Mouse (Mus musculus) embryonic facial prominence, embryonic 14.5 days (tissue): ENCODE measurements around the gene Suz12. TPM values are rescaled to one million over a fixed set of nuclear protein-coding genes. Genes with fewer than 3 reads are reported as not detected.

Experiments used
- ATAC-seq: fragments of 200-750 bp; cut with Nextera tagmentation; 2 replicates; pipeline ENCODE4 v1.8.0; 2017; ENCODE audit warnings: low read depth, moderate number of reproducible peaks, moderate TSS enrichment
- DNase-seq: peaks from one replicate; pipeline ENCODE4 v3.0.0-alpha.2; 2015; ENCODE audit warnings: low spot score
- H3K27ac ChIP-seq: fragments of 300-500 bp; sonication (generic); replicated peaks from 2 replicates; pipeline ENCODE4 v1.5.1; 2014; ENCODE audit warnings: low read depth, mild to moderate bottlenecking, low read length, moderate library complexity
- H3K27me3 ChIP-seq: fragments of 300-500 bp; sonication (generic); replicated peaks from 2 replicates; pipeline ENCODE4 v1.6.1; 2014; ENCODE audit warnings: low read length; ENCODE audit not compliant: control insufficient read depth, insufficient read depth
- H3K36me3 ChIP-seq: fragments of 300-500 bp; sonication (generic); 2 replicates; pipeline ENCODE4 v1.6.1; 2014; ENCODE audit warnings: low read length, mixed read lengths; ENCODE audit not compliant: control insufficient read depth, insufficient read depth
- H3K4me1 ChIP-seq: fragments of 300-500 bp; sonication (generic); 2 replicates; pipeline ENCODE4 v1.6.1; 2014; ENCODE audit warnings: antibody characterized with exemption, low read length; ENCODE audit not compliant: control insufficient read depth, insufficient read depth
- H3K4me2 ChIP-seq: fragments of 300-500 bp; sonication (generic); 2 replicates; pipeline ENCODE4 v1.6.1; 2014; ENCODE audit warnings: low read depth, mild to moderate bottlenecking, low read length, moderate library complexity, mixed read lengths
- H3K4me3 ChIP-seq: fragments of 300-500 bp; sonication (generic); 2 replicates; pipeline ENCODE4 v1.5.1; 2014; ENCODE audit warnings: low read depth, mild to moderate bottlenecking, low read length
- H3K9ac ChIP-seq: fragments of 300-500 bp; sonication (generic); 2 replicates; pipeline ENCODE4 v1.6.1; 2014; ENCODE audit warnings: low read depth, mild to moderate bottlenecking, low read length, moderate library complexity, mixed read lengths
- H3K9me3 ChIP-seq: fragments of 300-500 bp; sonication (generic); 2 replicates; pipeline ENCODE4 v1.6.1; 2016; ENCODE audit warnings: low read length; ENCODE audit not compliant: control insufficient read depth
- WGBS: fragments of 180-500 bp; shearing (Covaris S2); extraction: QIAGEN DNeasy Blood & Tissue Kit; methylation state at CpG from one replicate; pipeline ENCODE4 v1.1.7; 2014; 5-methylcytosine and 5-hydroxymethylcytosine counted together
- polyA plus RNA-seq: library from polyadenylated mRNA; unstranded; fragments of >200 nt; fragmentation: Nextera tagmentation; extraction: Ambion mirVana; gene quantifications from 2 replicates; pipeline ENCODE4 v1.2.1, GENCODE M21; 2014

Suz12 gene
- polyA plus RNA-seq = 19.0 and 20.6 TPM in 2 replicates

GRCm38 (mm10) chr11:79992592-79993355 lies at the start of gene Suz12:
TSS of gene Suz12 (plus strand) at chr11:79993106.
- Histone ChIP-seq H3K27ac (peak within 1 kb of the TSS; percentile 99), H3K27me3 (no peaks in the 10 kb centered on the region), H3K9ac (peak within 1 kb of the TSS; percentile 94), H3K4me2 (peak within 1 kb of the TSS; percentile 79), H3K36me3 (peaks cover 18% of the 10 kb centered on the region), H3K4me3 (peak within 1 kb of the TSS; percentile 99), H3K4me1 (peaks cover 4% of the 10 kb centered on the region; the same call in 1 of the 2 replicates), H3K9me3 (no peaks in the 10 kb centered on the region)
- WGBS = under 1% methylated on average over 36 of the region's 74 CpGs
- DNase-seq (peak; percentile 99), ATAC-seq (peak; percentile 94)

GRCm38 (mm10) chr11:79943136-79943535 lies 49.8 kb upstream of the Suz12 start:
- ATAC-seq (no peak), DNase-seq (no peak)
- H3K4me2 ChIP-seq = no peak overlapping the region
- H3K4me1 ChIP-seq = no peaks in the 10 kb centered on the region
- no peaks in the 10 kb centered on the region for H3K9me3 ChIP-seq
- peaks cover 95% of the 10 kb centered on the region for H3K36me3 ChIP-seq
- no peak overlapping the region for H3K9ac ChIP-seq
- H3K27me3 ChIP-seq = no peaks in the 10 kb centered on the region
- no peak overlapping the region for H3K4me3 ChIP-seq
- H3K27ac ChIP-seq = no peak overlapping the region
- WGBS = 94% methylated on average over 8 of the region's 8 CpGs

DNA sequence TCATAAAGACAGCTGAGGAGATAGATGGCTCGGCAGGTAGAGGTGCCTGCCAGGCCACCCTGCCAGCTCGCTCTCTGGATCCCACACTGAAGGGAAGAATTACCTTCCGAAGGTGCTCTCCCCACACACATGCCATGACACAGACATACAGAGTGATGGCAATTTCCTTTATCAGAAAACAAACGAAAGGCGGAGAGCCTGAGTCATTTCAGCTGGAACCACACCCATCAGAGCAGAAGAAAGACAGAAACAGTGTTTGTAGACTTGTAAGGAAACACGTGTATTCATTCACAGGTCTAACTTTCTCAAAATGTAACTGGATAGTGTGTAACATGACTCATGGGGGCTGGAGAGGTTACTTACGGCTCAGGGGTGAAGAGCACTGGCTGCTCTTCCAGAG lies 49.3 kb upstream of the Suz12 start:
- Histone ChIP-seq H3K27me3 (no peaks in the 10 kb centered on the region), H3K9me3 (no peaks in the 10 kb centered on the region), H3K4me1 (no peaks in the 10 kb centered on the region), H3K27ac (no peak overlapping the region), H3K4me3 (no peak overlapping the region), H3K4me2 (no peak overlapping the region), H3K36me3 (peaks cover 95% of the 10 kb centered on the region), H3K9ac (no peak overlapping the region)
- DNase-seq (no peak), ATAC-seq (no peak)
- WGBS = 86% methylated on average over 7 of the region's 7 CpGs

DNA sequence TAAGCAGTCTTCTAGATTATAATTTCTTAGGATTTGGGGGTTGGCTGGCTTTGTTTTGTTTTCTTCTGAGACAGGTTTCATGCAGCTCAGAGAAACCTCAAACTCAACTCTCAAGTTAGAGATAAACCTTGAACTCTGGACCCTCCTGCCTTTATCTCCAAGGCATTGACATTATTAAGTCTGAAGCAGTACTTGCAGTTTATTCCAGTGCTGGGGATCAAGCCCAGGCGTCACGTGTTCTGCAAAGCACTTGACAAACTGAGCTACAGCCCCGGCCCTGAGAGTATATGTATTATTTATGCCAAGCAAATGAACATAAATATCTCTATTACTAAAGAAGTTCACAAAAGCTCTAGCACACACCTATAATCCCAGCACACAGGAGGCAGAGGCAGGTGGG lies 45.6 kb upstream of the Suz12 start:
- Histone ChIP-seq H3K9ac (no peak overlapping the region), H3K4me2 (no peak overlapping the region), H3K4me3 (no peak overlapping the region), H3K4me1 (no peaks in the 10 kb centered on the region), H3K27ac (no peak overlapping the region), H3K27me3 (no peaks in the 10 kb centered on the region), H3K9me3 (no peaks in the 10 kb centered on the region), H3K36me3 (peaks cover 96% of the 10 kb centered on the region)
- WGBS = 99% methylated on average over 3 of the region's 3 CpGs
- DNase-seq = no peak
- no peak for ATAC-seq

DNA sequence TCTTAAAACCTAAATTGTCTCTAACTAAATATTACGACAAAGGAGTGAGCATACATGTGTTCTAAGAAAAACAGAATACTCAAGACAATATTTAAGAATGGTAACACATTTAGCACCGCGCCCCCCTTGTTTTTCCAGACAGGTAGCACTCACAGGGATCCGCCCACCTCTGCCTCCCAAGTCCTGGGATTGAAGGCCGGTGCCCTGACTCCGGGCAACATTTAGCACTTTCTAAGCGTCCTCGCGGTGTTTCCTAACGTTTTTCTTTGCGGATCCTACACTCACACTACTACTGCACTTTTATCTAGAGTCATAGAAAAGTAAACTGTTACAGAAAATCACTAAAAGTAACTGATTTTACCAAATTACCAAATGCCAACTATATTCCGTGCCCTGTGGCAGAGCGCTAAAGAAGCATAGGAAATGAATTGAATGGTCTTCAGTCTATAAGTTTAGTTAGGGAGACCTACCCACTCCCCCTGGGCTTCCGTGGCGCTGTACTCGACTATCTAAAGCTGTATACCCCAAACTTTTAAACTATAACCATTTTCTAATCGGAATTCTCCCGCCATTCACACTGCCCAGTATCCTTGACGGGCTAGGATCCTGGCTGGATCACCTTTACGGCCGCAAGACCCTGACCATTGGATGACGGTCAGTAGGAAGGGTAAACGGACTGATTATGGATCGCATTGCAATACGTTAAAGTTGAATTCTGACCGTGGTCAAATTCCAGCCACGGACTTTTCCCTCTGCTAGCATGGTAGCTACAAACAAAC lies 31.4 kb upstream of the Suz12 start:
- Histone ChIP-seq H3K9me3 (no peaks in the 10 kb centered on the region), H3K4me1 (peaks cover 7% of the 10 kb centered on the region), H3K4me2 (peak overlapping the region; percentile 77), H3K27ac (peak overlapping the region; percentile 82), H3K36me3 (peaks cover 33% of the 10 kb centered on the region), H3K27me3 (no peaks in the 10 kb centered on the region), H3K4me3 (peak overlapping the region; percentile 76), H3K9ac (peak overlapping the region; percentile 75)
- ATAC-seq = peak; percentile 8; the same call in 1 of the 2 replicates
- no peak for DNase-seq
- WGBS = 6% methylated on average over 27 of the region's 27 CpGs

- Histone ChIP-seq H3K36me3 (peaks cover 26% of the 10 kb centered on the region), H3K4me1 (peaks cover 7% of the 10 kb centered on the region), H3K4me3 (peak within 1 kb of the TSS; percentile 76), H3K9ac (peak within 1 kb of the TSS; percentile 75), H3K27me3 (no peaks in the 10 kb centered on the region), H3K4me2 (peak within 1 kb of the TSS; percentile 77), H3K9me3 (no peaks in the 10 kb centered on the region), H3K27ac (peak within 1 kb of the TSS; percentile 82)
- DNase-seq = peak; percentile 99
- ATAC-seq = peak; percentile 95
- under 1% methylated on average over 46 of the region's 46 CpGs for WGBS
Measured at GRCm38 (mm10) chr11:79962125-79962876, 30.6 kb upstream of the Suz12 start, which contains the start of gene Utp6. TSS of gene Utp6 (minus strand) at chr11:79962390.

GRCm38 (mm10) chr11:79962877-79963183 lies 30.1 kb upstream of the Suz12 start:
- no peaks in the 10 kb centered on the region for H3K9me3 ChIP-seq
- no peak overlapping the region for H3K27ac ChIP-seq
- ATAC-seq = peak; percentile 5; the same call in 1 of the 2 replicates
- WGBS = 8% methylated on average over 9 of the region's 9 CpGs
- H3K9ac ChIP-seq = peak overlapping the region; percentile 75
- no peak for DNase-seq
- H3K4me2 ChIP-seq = peak overlapping the region; percentile 77
- peaks cover 20% of the 10 kb centered on the region for H3K36me3 ChIP-seq
- H3K4me1 ChIP-seq = peaks cover 7% of the 10 kb centered on the region
- H3K4me3 ChIP-seq = peak overlapping the region; percentile 76
- no peaks in the 10 kb centered on the region for H3K27me3 ChIP-seq

GRCm38 (mm10) chr11:79963212-79963974 lies 29.5 kb upstream of the Suz12 start:
- Histone ChIP-seq H3K36me3 (peaks cover 15% of the 10 kb centered on the region), H3K27ac (no peak overlapping the region), H3K4me3 (peak overlapping the region; percentile 76; the same call in 1 of the 2 replicates), H3K9me3 (no peaks in the 10 kb centered on the region), H3K27me3 (no peaks in the 10 kb centered on the region), H3K9ac (no peak overlapping the region), H3K4me1 (peaks cover 7% of the 10 kb centered on the region), H3K4me2 (peak overlapping the region; percentile 77; the same call in 1 of the 2 replicates)
- DNase-seq (peak; percentile 27), ATAC-seq (no peak)
- WGBS = 62% methylated on average over 8 of the region's 8 CpGs
